Mouse (Mus musculus): ENCODE results near the gene Ldha. TPM values are rescaled to one million over a fixed set of nuclear protein-coding genes. Genes with fewer than 3 reads are reported as not detected.

Gene Ldha
- 1,000 to 10,000 TPM in 1 of 2 experiments, 100 to 1,000 TPM in 1; 578 to 1,659 TPM for polyA plus RNA-seq (2012; fragmentation: generic; extraction: Trizol)

DNA sequence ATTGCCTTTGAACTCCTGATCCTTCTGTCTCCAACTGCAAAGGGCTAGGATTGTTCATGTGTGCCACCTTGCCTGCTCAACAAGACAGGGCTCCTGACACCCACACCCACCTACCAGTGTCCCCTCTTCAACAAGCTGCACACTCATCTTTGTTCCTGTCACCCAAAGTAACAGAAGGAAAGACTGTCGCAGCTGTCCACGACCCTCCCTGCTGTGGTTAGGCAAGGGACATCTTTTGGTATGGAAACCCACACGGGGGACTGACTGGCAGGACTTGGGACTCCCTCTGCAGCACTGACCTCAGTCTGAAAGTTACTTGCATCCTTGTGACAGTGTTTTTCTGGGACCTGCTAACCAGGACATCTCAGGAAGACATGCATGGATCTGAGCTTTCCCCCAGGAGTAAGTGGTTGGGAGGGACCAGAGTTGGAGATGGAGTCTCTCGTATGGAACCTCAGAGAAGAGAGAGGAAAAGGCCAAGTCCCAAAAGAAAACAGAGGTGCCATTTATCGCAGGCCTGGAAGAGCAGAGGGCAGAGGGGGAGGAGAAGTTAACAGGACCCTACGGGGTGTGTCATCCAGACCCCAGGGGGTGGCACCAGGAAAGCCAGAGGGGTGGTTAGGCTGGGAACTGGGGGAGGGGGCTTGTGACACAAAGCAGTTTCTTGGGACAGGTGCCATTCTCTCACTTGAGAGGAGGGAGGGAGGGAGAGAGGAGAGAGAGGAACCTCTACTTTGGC, at the start of gene Ldha:
Gene Ldha, plus strand, starts transcription at position 689 of the 739 bp plus-strand sequence.

DNA sequence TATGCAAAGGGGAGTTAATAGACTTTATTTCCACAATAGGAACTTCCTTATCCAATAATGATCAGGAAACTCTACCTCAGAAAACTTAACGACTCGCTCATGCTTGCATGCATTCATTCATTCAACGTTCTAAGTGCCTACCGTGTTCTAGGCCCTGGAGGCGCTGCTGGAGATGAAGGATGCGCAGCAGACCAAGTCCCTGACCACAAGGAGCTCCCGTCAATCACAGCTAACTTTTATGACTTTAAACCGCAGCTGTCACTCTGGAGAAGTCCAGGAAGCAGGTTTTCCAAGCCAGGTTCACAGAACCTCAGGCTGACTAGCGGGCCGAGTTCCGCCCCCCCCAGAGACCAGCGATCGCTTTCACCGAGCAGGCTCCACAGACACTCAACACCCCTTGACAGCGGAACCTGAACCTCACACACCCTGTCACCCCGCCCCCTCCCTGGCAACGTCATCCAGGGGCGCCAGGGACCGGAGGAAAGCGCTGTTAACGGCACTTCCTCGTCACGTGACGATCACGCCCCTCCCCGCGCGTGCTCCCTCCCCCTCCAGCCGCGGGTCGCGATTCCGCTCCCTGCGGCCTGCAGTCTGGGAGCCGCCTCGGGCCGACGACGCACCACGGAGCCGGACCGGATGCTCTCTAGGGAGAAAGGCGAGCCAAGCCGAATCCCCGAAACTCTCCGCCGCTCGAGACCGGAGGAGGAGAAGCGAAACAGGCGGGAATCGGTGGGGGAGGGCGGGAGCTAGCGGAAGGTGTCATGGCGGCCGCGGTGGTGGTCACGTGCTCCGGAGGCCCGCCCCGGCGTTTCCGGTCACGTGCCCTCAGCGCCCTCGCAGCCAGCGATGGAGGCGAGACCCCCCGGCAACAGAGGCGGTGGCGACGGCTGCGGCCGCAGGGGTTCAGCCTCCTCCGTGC, 45.7 kb upstream of the Ldha start, which contains the start of the genes Hps5 and Gtf2h1:
Gene Hps5, minus strand, starts transcription at position 778 of the 919 bp plus-strand sequence.
Gene Gtf2h1, plus strand, starts transcription at position 817 of the 919 bp plus-strand sequence.

DNA sequence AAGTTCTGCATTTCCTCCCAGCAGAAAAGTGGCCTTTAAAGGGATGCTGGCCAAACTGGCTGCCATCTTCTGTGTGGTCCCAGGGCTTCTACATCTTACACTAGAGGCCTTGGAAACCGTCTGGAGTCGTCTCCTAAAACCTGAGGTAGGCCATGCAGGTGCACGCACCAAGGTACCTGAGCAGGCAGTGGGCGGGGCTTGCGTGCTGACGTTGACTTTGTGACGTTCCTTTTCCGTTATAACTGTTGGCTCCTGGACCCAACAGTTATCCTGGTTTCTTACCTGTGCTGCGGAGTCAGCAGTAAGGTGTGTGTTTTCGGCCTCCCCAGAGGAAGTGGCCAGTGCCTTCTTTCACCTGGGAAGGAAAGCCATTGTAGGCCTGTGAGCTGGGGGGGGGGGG, 19.7 kb downstream of the Ldha start, which contains the start of gene Ldhc:
Gene Ldhc, plus strand, starts transcription at position 208 of the 400 bp plus-strand sequence.

Other genes with a start within 250 kb of the Ldha start
- gene Sergef, start 201.7 kb upstream of the Ldha start, polyA plus RNA-seq (2012; fragmentation: generic; extraction: Trizol), result 10 to 100 TPM in 1 of 2 experiments, 1 to 10 TPM in 1; 8.7 to 18.8 TPM
- not detected for gene Tph1, start 168.9 kb upstream of the Ldha start, polyA plus RNA-seq (2012; fragmentation: generic; extraction: Trizol)
- gene Saal1, start 130.8 kb upstream of the Ldha start, polyA plus RNA-seq (2012; fragmentation: generic; extraction: Trizol), result 10 to 100 TPM; 12.0 to 19.1 TPM
- not detected for gene Saa3, start 125.8 kb upstream of the Ldha start, polyA plus RNA-seq (2012; fragmentation: generic; extraction: Trizol)
- not detected for gene Saa4, start 108.9 kb upstream of the Ldha start, polyA plus RNA-seq (2012; fragmentation: generic; extraction: Trizol)
- not detected for gene Saa1, start 98.5 kb upstream of the Ldha start, polyA plus RNA-seq (2012; fragmentation: generic; extraction: Trizol)
- gene Saa2, start 89.7 kb upstream of the Ldha start, polyA plus RNA-seq (2012; fragmentation: generic; extraction: Trizol), result not detected
- 10 to 100 TPM in 1 of 2 experiments, 1 to 10 TPM in 1; 1.3 to 10.8 TPM for gene Hps5, start 45.4 kb upstream of the Ldha start, polyA plus RNA-seq (2012; fragmentation: generic; extraction: Trizol)
- 10 to 100 TPM in 1 of 2 experiments, 1 to 10 TPM in 1; 1.3 to 12.2 TPM for gene Gtf2h1, start 45.4 kb upstream of the Ldha start, polyA plus RNA-seq (2012; fragmentation: generic; extraction: Trizol)
- gene Ldhc, start 19.7 kb downstream of the Ldha start, polyA plus RNA-seq (2012; fragmentation: generic; extraction: Trizol), result not detected
- 10 to 100 TPM; 16.1 to 42.5 TPM for gene Tsg101, start 78.5 kb downstream of the Ldha start, polyA plus RNA-seq (2012; fragmentation: generic; extraction: Trizol)
- gene Uevld, start 117.1 kb downstream of the Ldha start, polyA plus RNA-seq (2012; fragmentation: generic; extraction: Trizol), result 1 to 10 TPM in 1 of 2 experiments, under 1 TPM in 1; 0.44 to 7.0 TPM
- not detected for gene Gm9999, start 142.1 kb downstream of the Ldha start, polyA plus RNA-seq (2012; fragmentation: generic; extraction: Trizol)
- gene Spty2d1, start 166.9 kb downstream of the Ldha start, polyA plus RNA-seq (2012; fragmentation: generic; extraction: Trizol), result 1 to 10 TPM in 1 of 2 experiments, under 1 TPM in 1; 0.33 to 4.3 TPM
- gene Tmem86a, start 209.1 kb downstream of the Ldha start, polyA plus RNA-seq (2012; fragmentation: generic; extraction: Trizol), result 10 to 100 TPM in 1 of 2 experiments, 1 to 10 TPM in 1; 8.1 to 13.9 TPM

All from C3H10T1/2 (cell line).